Mouse (Mus musculus) common myeloid progenitor, adult 5-6 weeks (primary cell): ENCODE measurements around the gene Ercc5. TPM values are rescaled to one million over a fixed set of nuclear protein-coding genes. Genes with fewer than 3 reads are reported as not detected.
A peak's percentile ranks its signal among the peaks of the same experiment; 100 is the strongest.

Source experiments
- ATAC-seq: replicated peaks from 2 replicates; pipeline ENCODE4 v1.8.0; 2016; ENCODE audit warnings: low read depth, mild to moderate bottlenecking, moderate TSS enrichment, inconsistent platforms; ENCODE audit not compliant: poor library complexity, severe bottlenecking
- total RNA-seq: library from RNA; stranded (forward); fragments of 200-1000, 187-1606 nt; gene quantifications from 2 replicates; pipeline ENCODE4 v1.2.3, GENCODE M21; 2017

The Ercc5 gene
- total RNA-seq: 10.5 and 16.6 TPM in 2 replicates

GRCm38 (mm10) chr1:44147563-44148381, at the start of gene Ercc5:
Gene Ercc5, plus strand, starts transcription at chr1:44147744.
- peak; percentile 98 for ATAC-seq

- ATAC-seq: peak; percentile 64
These were observed 45.9 kb upstream of the Ercc5 start for GRCm38 (mm10) chr1:44101448-44102225.

- peak; percentile 93 for ATAC-seq
These were observed 45.3 kb upstream of the Ercc5 start, which contains the start of gene Tex30 for GRCm38 (mm10) chr1:44102259-44102717. Gene Tex30, minus strand, starts transcription at chr1:44102441.

GRCm38 (mm10) chr1:44102939-44103338, 44.6 kb upstream of the Ercc5 start:
- ATAC-seq: no peak

- no peak for ATAC-seq
These were observed 30.0 kb upstream of the Ercc5 start for GRCm38 (mm10) chr1:44117571-44117970.

GRCm38 (mm10) chr1:44118239-44119054, 29.1 kb upstream of the Ercc5 start, which contains the start of the genes Kdelc1 and Bivm:
Gene Kdelc1, minus strand, starts transcription at chr1:44118808.
Gene Bivm, plus strand, starts transcription at chr1:44118957.
- ATAC-seq: peak; percentile 85

- ATAC-seq: peak; percentile 62
These were observed 28.1 kb upstream of the Ercc5 start for GRCm38 (mm10) chr1:44119201-44120073.

GRCm38 (mm10) chr1:44120074-44120406, 27.5 kb upstream of the Ercc5 start:
- ATAC-seq: no peak

- peak; percentile 39 for ATAC-seq
These were observed 25.3 kb upstream of the Ercc5 start for GRCm38 (mm10) chr1:44122256-44122655.

GRCm38 (mm10) chr1:44125590-44125989, 22.0 kb upstream of the Ercc5 start:
- peak; percentile 36; the same call in 1 of the 2 replicates for ATAC-seq

GRCm38 (mm10) chr1:44129929-44130581, 17.5 kb upstream of the Ercc5 start:
- no peak for ATAC-seq

GRCm38 (mm10) chr1:44140232-44140631, 7.3 kb upstream of the Ercc5 start:
- no peak for ATAC-seq

GRCm38 (mm10) chr1:44142747-44143146, 4.8 kb upstream of the Ercc5 start:
- ATAC-seq: no peak

- no peak for ATAC-seq
These were observed 1.2 kb downstream of the Ercc5 start for GRCm38 (mm10) chr1:44148706-44149105.

GRCm38 (mm10) chr1:44155287-44155686, 7.7 kb downstream of the Ercc5 start:
- ATAC-seq: peak; percentile 72

GRCm38 (mm10) chr1:44158317-44158716, 10.8 kb downstream of the Ercc5 start:
- peak; percentile 69 for ATAC-seq

- no peak for ATAC-seq
These were observed 14.3 kb downstream of the Ercc5 start for GRCm38 (mm10) chr1:44161818-44162217.

GRCm38 (mm10) chr1:44162389-44162788, 14.8 kb downstream of the Ercc5 start:
- peak; percentile 60 for ATAC-seq
